Mouse (Mus musculus) right cerebral cortex, adult 2 months (tissue): ENCODE results near the gene Ppia.
A peak's percentile ranks its signal among the peaks of the same experiment; 100 is the strongest.
"Not testable (repeated sequence)": the region's sequence is repeated elsewhere in the genome, so short reads cannot be mapped to it uniquely, and the experiment has no call there.

Experiments used
- DNase-seq, 2 experiments: peaks; one replicate each; pipeline ENCODE4 v3.0.0; 2021 to 2022; ENCODE audit warnings: low spot score in 2 of 2

The Ppia gene

DNA sequence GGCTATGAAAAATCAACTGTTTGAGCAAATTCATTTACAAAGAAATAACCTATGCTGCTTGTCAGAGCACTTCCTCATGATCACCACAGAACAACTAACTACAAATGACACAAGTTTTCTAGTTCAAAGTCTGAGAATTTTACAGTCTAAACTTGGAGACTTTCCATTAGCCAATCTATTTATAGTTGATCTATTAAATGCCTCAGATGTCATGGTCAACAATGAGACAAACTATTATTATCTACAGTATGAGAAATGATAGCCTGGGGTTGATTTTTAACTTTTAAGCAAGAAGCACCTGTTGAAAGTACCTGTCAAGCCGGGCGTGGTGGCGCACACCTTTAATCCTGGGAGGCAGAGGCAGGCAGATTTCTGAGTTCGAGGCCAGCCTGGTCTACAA is 27.3 kb downstream of the Ppia start:
- no peak for DNase-seq

DNA sequence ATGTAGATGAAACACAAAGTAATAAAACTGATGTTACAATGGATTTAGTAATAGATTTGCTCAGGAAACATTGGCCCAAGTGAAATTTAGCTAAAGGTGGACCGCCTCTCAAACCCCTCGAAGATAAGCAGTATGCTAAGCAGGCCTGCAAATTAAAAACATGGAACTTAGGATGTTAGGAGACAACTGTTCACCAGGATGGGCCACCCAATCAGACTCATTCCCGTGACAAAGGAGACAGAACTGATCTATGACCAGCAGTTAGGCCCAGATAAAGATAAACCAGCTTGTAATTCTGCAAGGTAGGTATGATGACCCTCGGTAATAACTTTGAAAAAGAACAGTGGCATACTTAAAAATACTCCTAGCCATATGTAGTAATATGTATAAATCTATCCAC is 27.9 kb downstream of the Ppia start:
- no peak for DNase-seq

DNA sequence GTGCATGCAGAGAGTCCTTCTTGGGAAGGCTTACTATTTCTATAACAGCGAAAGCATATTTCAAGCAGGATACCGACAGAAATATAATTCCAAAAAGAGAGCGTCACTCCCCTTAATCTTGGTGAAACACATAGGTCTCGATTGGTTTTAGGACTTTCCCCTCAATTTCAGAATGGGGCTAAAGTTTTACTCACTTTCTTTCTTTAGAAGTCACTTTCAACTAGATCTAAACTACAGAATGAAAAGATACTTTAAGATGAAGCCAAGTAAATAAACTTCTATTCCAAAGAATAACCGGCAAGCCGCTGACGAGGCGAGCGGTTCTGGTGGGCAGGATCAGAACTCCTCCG is 28.5 kb downstream of the Ppia start:
- DNase-seq, result no peak

DNA sequence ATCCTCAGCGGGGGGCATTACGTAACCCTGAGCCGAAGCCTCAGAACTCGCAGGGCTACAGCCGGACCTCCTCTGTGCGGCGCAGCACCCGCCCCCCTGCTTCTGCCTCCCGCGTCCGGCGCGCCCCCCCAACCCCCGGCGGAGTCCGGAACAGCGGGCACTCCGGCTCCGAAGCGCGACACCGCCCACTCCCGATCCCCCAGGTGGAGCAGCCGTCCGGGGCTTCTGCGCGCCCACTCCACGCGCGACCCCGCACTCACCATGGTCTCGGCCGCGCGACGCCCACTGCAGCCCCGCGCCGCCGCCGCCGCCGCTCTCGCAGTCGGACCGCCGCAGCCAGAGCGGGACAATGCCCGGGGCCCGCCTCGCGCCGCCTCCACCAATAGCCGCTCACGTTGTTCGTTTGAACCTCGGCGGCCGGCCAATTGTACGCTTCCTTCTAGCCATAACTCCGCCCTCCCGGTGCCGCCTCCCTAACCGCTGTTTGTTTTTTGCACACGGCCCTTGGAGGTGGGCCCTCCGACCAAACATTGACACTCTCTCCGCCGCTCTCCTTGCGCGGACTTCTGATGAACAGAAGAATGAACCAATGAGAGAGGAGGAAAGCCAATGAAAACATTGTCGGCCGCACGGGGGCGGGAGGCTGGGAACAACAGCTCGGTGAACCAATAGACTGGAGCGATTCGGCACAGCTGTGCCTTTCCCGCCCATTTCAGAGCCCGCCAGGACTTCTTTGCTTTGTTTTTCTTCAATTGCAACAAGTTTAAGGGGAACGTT is 29.0 kb downstream of the Ppia start, which contains the start of gene H2afv:
TSS of gene H2afv (minus strand) at position 367 of the 777 bp plus-strand sequence.
- peak; percentile 99 for DNase-seq

DNA sequence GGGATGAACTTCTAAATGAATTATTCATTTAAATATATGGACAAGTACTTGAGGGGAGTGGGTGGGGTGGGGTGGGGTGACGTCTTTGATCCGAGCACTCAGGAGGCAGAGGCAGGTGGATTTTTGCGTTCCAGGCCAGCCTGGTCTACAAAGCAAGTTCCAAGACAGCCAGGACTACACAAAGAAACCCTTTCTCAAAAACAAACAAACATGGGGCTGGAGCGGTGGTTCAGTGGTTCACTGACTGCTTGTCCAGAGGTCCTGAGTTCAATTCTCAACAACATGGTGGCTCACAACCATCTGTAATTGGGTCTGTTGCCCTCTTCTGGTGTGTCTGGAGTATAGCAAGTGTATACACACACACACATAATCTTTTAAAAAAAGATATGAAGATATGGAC is 30.2 kb downstream of the Ppia start:
- no peak for DNase-seq

DNA sequence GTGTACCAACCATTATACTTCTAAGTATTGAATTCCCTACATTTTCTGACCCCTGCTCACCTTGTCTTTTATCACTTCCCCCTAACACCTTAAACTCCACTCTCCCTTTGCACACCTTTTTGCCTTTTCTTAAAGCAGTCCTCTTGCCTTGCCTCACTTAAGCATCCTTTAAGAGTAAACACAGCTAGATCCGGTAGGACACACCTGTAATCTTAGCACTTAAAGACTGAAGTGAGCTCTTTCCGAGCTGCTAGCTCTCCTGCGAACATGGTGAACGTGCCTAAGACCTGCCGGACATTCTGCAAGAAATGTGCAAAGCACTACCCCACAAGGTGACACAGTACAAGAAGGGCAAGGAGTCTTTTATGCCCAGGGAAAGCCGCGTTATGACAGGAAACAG is 30.7 kb downstream of the Ppia start:
- no peak for DNase-seq

DNA sequence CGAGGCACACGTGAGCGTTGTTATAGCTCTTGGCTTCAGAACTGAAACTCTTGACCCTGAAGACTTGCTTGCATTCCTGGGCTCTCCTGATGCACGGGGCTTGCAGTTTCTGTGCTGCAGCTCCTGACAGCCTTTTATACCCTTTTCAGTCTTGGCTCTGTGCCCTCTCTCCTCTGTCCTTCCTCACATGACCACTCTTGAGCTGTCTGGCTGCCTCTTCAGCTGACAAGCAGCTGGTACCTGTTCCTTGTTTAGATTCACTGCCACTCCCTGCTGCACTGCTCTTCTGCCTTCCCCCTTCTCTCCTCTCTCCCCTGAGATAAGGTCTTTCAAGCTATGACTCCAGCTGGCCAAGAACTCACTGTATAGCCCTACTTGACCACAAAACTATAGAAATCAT is 32.2 kb downstream of the Ppia start:
- no peak for DNase-seq

DNA sequence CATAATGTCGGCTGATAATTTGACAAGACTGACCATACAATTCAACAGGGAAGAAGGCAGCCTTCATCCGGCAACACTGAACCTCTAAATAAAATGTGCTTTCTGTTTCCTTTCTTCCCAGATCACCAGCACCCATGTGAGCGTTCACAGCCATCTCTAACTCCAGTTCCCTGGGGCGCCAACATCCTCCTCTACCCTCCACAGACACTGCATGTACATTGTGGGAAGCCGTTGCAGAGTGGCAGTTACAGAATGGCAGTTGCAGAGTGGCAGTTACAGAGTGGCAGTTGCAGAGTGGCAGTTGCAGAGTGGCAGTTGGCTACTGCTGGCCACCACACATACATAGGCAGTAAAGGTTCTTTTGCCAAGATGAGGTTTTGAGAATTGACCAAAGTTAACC is 32.9 kb downstream of the Ppia start:
- not testable (repeated sequence) for DNase-seq

DNA sequence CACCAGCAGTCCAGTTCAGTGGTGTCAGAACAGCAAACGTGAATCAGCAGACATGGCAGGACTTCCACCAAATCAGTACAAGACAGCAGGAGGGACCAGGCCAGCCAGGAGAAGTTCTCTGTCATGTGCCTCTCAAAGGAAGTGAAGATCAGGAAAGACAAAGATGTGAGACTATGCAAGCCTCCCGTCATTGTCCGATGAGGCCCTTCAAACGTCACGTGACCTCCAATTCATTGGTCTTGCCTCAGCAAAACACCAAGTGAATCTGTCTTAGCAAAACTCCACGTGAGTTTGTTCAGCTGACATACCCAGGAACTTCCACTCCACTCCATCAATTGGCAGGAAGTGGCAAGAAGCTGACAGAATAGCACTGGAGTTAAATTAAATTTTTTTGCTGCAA is 40.8 kb downstream of the Ppia start:
- DNase-seq, result no peak

DNA sequence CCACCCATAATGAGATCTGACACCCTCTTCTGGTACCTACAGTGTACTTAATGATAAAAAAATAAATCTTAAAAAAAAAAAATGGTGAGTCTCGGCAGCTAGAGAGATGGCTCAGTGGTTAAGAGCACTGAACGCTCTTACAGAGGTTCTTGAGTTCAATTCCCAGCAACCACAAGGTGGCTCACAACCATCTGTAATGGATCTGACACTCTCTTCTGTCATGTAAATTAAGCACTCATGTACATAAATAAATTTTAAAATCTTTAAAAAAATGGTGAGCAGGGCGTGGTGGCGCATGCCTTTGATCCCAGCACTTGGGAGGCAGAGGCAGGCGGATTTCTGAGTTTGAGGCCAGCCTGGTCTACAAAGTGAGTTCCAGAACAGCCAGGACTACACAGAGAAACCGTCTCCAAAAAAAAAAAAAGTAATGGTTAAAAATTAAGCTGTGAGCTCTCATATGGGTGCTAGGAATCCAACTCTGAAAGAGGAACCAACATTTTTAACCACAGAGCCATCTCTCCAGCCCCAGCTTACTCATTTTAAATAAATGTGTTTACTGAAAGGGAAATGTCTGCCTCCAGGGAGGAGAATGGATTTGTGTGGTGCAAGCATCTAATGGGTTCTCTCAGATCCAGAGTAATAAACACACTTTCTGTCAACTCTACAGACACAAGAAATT is 48.1 kb downstream of the Ppia start:
- DNase-seq, result no peak

DNA sequence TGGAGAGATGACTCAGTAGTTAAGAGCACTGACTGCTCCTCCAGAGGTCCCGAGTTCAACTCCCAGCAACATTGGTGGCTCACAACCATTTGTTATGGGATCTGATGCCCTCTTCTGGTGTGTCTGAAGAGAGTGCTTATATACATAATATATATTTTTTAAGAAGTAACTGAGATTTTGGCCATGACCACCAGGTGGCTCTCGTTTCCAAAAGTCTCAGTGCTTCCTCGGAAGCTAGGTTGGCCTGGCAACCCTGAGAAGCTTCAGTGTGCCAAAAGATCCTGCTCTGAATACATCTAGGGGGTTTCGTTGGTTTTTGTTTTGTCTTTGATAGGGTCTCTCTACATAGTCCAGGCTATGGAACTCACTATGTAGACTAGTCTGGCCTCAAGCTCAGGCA is 49.9 kb downstream of the Ppia start:
- DNase-seq, result peak; percentile 64 to 76

DNA sequence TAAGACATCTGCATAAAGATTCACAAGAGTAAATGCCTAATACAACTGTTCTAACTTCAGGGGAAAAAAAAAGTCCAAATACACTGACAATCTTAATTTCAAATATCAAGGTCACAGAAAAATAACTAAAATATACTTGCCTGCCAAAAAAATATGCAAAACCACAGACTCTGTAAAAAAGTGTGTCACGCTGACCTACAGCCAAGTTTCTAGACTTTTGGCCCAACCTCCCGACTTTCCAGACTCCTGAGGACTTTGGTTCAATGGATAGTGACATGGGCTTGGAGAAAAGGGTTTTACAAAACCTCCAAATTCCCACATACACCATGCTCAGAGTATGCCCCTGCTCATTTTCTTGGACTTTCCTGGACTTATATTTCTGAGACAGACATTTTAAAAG is 53.3 kb downstream of the Ppia start:
- no peak for DNase-seq
